Mouse (Mus musculus) cerebellum, adult 9-11 months (tissue): ENCODE results near the gene Kcne1.
A peak's percentile ranks its signal among the peaks of the same experiment; 100 is the strongest.

ENCODE experiments used
- DNase-seq: peaks from one replicate; pipeline ENCODE4 v3.0.0; 2022

Kcne1 gene

DNA sequence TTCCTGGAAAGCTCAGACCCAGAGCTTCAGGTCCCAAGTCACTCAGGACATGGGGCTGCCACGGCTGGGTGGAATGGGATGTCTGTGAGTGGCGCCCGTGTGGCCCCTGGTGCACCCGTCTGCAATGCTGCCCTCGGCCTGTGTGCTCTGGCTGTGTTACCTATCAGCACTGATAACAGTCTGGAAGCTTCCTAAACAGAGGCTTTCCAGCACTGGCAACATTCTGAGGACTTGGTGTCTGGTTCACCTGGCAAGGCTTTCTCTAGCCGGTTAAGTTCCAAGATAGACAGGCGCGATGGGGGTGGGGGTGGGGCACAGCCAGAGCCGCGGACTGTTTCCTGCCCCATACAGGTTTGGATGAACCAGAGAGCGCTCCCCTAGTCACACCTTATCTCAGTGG is 3.3 kb downstream of the Kcne1 start:
- DNase-seq, result no peak

DNA sequence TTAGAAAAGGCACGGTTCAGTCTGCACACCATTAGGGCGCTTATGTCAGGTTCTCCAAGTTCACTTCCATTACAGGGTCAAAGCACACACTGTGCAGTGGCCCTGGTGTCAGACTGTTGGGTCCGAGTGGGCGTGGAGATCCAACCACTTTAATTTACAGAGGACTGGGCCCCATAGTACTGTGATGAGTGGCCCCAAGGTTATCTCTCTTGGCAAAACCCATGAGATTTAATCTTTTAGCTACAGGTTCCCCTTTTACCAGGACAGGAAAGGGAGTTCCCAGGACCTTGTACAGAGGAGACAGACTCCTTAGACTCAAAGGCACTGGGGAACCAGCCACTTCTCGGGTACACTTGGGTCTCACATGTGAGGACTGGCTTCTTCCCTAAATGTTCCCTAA is 3.9 kb downstream of the Kcne1 start:
- DNase-seq, result no peak

DNA sequence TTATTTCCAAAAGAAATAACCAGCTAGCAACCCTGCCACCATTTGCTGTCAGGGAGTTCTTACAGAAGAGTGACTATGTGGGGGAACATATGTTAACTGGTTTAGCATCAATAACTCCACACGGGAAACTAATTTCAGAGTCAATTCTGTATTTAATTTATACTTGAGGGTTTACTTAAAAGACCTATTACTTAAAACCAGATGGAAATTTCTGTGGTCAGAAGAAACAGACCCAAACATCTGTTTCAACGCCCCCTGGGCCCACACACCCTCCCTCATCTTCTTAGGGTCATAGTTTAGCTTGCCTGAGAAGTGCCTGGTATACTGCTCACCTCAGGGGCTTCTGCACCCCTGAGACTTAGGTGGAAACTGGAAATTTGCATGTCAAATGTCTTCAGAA is 5.4 kb downstream of the Kcne1 start:
- DNase-seq, result no peak

DNA sequence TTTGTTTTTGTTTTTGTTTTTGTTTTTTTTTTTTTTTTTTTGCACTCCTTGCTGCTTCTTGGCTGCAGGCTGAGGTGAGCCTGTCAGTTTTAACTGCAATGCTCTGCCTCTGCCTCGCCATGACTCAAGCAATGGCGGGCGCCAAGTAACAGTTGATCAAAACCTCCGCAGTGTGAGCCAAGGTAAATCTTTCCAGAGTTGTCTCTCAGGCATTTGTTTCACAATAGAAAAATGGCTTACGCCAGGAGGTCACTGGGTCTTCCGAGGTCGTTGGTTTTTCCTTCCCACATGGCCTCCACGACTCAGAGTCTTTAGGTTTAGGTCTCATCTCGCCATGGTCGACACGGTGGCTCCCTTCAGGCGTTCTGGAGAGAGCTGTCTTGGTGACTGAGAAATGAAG is 6.0 kb downstream of the Kcne1 start:
- no peak for DNase-seq

DNA sequence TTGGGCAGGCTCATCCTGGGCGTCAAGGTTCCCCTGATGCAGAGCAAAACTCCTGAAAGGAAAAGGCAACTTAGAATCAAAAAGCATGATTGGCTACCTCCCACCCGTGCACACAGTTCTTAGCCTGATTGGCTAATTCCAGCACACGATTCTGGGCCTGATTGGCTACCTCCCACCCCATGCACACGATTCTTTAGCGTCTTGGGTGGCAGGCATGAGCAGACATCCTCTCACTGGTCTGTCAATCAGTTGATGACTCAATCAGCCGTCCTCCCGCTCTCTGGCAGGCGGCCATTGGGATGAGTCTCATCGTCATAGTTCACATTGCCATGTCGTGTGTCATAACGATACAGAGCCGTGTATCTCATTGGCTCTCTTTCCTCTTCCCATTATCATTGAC is 10.3 kb downstream of the Kcne1 start:
- peak; percentile 51 for DNase-seq

DNA sequence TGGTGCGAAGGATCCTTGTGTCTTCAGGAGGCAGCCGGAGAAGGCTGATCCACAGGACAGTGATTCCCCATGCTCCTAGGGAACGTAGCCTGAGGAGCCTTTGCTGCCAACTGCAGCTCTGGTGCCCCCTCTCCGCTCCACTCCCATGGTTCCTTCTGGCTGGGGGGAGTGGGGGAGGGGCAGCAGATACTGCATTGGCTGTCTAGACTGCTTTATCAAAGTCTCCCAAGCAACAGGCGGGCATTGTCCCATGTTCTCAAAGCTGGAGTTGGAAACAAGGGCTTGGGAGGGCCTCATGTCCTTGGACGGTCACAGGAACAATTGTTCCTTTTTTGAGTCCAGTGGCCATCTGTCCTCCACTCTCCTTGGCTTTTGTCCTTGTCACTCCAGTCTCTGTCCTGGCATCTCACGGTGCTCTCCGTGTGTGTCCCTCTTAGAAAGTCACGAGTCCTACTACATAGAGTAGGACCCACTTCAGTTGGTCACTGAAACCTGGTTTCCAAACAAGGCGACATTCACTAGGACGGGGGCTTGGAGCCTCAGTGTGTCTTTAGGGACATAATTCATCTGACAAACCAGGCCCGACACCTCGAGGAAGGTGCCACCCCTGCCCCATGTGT is 12.9 kb downstream of the Kcne1 start:
- no peak for DNase-seq

DNA sequence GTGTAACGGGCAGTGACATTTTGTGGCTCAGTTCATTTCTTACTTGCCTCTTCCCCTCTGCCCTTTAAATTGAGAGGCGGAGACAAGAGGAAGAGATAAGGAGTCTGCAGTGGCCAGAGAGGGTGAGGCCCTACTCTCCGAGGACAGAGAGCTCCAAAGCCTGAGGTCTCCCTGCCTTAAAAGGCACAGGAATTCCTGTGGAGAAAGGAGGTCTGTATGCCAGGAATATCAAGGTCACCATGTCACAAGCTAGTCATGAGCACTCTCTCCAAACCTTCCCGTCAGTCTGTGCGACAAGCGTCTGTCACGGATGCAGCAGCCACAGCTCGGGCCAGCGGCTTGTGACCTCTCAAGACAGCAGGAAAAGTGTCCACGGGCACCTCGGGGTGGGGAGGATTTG is 14.1 kb downstream of the Kcne1 start:
- no peak for DNase-seq

DNA sequence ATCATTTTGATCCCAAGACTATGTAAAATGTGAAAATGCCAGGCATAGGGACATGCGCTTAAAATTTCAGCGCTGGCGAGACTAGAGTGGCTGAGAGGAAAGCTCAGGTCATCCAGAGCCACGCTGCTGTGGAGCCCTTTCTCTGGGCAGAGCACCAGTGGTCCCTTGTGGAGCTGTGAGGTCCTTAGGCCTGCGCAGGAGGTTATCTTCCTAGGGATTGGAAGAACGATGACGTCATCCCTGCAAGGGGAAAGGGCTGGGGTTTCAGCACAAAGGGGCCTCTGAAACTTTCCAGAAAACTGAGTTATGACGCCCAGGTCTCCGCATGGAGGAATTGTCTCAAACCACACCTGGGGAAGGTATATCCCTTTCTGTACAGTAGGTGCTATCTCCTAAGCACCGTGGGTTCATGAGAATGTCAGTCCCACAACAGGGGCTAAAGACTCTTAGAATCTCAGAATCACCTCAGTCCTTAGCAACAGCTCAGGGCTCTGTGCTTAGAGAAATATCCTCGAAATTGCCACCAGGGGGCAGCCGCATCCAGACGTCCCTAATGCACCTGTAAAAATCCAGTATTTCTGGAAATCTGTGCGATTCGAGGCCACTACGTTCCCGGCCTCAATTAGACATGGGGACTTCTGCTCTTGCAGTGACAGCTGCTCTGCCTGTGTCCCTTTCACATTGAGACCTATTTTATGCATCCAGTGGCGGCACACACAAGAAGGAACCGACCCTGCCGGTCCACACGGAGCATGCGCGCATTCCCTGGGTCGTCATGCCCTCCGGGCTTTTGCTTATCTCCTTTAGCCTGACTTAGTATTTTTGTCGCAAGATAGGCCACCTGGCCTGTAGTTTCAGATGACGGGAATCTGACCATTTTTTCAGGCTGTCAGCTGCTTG is 18.4 kb downstream of the Kcne1 start:
- peak; percentile 68 for DNase-seq

DNA sequence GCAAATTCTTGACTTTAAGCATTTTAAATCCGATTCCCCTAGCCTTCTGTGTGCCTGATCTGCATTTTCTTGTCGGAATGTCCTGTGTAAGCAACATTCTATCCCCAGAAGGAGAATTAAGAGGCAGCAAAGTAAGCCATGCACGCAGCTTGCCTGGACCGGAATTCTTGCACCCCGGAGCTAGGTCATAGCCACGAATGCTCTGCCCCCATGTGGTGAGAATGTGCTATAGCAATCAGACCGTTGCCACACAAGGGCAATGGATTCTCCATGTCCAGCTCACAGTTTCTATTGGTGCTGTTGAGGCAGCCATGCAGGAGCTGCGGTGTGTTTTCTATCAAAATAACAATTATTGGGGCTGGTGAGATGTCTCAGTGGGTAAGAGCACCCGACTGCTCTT is 23.0 kb downstream of the Kcne1 start:
- peak; percentile 76 for DNase-seq

DNA sequence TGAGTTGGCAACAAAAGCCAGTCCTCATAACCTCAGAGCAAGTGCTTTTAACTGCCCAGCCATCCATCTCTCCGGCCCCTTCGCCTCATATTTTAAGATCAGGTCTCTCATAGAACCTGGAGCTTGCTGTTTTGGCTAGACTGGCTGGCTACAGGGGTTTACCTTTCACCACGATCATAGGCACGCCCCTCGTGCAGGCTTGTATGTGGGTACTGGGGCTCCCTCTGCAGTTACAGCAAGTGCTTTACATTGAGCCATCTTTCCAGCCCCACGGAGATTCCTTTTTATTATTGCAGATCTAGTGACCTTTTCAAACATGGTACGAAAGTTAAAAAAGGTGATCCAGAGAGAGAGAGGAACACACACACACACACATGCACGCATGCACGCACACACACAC is 24.7 kb downstream of the Kcne1 start:
- DNase-seq, result no peak

DNA sequence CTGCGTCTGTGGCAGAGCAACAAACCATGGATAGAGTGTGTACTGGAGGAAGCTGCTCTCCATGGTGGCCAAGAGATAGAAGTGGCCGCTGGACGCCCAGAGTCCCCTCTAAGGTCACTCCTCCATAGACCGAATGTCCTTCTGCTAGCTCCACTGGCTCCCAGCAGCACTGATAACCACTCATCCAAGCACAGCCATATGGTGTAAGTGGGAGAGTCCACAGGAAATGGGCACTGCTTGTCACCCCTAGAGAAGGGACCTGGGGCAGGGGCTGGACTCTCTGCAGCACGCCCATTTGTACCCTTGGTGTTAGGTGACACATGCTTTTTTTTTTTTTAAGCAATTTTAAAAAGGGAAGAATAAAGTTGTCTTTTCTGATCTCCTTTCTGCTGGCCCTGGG is 28.3 kb downstream of the Kcne1 start:
- DNase-seq, result peak; percentile 73

DNA sequence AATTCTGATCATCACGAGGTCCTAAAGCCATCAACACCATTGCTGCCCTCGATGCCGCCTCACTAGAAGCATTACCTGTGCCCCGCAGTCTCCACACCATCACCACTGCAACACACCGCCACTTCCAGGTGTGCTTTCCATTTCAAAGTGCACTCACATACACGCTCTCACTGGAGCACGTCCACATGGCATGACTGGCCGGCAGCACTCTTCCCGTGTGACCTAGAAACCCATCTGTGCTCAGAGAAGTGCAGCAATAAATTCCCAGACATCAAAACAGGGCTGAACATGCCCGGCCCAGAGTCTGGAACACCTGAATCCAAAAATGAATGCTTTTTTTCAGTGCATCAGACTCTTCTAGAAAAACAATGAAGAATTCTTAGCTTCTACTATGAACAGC is 31.4 kb downstream of the Kcne1 start:
- DNase-seq, result peak; percentile 84

DNA sequence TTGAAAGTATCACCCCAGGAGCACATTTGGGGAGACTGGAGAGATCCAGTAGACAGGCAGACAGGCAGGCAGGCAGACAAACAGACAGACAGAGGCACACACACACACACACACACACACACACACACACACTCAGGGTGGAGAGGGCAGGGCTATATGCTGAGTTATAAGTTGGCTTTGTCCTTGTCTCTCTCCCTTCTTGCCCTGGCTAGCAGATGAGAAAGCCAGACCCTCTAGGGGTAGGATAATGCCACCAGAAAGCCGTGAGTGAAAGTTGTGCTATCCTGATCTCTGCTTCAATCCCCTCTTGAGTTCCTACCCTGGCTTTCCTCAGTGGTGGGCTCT is 34.2 kb downstream of the Kcne1 start:
- DNase-seq, result no peak

DNA sequence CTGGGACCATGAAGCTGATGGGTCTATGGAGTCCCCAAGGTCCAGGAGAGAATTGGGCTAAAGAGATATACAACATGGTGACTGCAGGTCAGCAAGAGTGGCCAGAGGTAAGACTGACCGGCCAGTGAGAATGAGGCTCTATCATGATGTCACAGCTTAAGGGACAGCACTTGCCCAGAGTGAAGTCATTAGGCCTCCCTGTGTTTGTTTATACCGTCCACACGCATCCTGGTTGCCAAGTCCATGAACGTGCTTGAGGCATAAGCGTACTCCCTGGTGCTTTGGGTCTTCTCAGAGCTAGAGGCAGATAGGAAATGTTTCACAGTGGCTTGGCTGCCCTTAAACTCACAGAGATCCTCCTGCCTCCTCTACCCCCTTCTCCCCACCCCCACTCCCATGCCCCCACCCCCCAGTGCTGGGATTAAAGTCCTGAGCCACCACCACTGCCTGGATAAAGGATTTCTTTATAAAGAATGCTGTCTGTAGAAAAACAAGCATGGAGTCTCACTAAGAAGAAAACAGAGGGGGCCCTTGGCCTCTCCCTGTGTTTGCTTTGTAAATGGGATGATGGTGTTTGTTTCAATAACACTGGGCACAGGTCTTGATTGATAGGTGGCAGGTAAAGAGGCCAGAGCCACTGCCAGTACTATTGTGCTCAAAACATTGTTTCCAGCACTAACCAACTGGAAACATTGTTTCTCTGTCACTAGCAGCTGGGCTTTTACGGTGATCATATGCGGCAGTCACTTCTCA is 34.8 kb downstream of the Kcne1 start:
- DNase-seq, result no peak

DNA sequence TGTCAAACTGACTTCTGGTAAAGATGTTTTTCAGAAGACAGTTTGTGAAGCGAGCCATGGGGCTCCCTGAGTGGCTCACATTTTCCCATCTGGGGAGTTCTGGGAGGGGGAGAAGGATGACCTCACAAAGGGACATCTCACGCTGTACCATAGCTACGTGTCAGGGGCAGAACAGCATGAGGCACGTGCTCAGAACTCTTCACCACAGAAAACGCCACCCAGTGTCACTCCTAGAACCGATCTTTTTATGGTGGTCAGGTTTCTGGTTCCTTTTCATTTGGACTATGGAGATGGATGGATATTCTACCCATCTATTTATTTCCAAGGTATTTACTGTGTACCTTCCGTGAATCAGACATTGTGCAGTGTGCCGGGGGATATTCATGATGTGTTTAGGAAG is 37.9 kb downstream of the Kcne1 start, which contains the start of gene Fam243:
Gene Fam243 (minus strand): TSS at position 101 of the 400 bp plus-strand sequence.
- no peak for DNase-seq

DNA sequence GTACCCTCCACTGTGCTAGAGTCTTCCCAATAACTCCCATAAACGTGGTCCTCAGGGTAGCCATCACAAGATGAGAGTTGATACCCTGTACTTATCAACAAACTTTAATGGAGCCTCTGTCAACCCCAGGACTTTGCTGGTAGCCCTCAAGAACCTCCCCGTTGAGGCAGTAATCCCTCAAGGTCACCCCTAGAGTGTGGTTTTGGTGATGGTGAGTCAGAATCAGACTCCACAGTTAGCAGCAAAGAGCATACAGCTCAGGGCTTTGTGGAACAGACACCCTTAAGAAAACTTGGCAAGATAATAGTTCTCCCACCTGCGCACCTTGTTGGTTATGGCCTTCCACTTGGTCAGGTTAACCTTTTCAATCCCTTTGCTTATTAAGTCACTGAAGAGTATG is 38.9 kb downstream of the Kcne1 start:
- no peak for DNase-seq

DNA sequence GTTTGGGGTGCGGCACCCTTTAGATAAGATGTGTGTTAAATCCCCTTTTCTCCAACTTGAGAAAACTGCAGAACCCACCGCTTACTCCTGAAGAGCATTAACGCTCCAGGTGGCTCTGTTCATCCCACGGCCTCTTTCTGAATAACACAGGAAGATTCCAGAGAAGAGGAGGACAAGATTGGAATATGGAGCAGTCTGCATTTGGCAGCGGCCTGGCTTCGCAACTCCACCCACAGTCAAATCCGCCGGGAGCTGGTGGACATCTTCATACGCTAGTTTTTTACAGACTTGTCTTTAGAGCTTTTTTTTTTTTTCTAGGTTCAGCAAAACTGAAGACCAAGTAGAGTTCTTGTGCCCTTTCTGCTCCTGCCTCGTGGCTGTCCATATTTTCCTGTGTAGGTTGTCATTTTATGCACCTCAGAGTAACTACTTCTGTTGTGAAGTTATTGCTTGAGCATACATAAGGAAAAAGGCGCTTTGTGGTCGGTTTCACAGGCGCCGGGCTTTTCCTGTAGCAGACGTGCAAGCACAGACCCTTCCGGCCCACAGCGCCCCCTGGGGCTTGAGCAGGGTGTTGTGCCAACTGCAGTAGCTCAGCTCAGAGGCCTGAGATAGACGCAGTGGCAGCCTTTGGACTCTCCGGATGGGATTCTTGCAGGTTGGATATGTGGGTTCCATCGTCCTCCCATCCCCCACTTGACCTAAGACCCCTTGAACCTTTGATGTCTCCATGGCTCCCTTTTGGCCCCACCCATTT is 39.7 kb downstream of the Kcne1 start:
- no peak for DNase-seq

DNA sequence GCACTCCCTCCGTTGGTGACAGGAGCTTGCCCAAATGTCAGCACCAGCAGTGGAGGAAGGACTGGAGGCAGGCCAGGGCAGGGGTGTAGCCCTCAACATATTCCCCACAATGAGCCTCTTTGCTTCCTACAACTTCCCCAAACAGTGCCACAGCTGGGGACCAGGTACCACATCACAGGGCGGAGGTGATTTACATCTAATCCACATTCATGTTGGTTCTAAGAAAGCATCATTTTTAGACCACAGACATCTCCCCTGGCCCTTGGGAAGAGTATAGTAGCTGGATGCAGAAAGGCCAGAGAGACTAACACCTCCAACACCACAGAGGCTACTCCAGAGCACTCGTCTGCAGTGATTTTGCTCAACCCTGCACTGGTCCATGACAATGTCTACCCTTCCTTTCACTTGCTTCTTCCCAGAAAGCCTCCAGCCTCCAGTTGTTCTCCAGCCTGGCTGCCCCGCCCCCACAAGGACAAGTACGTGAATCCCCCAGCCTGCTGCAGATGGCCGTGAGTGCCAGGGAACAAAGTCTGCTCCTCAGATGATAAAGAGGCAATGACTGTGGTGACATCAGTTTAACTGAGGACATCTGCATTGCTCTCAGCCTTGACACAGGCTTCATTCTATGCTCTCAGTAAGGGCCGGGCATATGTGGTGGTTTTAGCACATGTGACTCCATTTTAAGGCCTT is 43.1 kb downstream of the Kcne1 start:
- DNase-seq, result no peak

DNA sequence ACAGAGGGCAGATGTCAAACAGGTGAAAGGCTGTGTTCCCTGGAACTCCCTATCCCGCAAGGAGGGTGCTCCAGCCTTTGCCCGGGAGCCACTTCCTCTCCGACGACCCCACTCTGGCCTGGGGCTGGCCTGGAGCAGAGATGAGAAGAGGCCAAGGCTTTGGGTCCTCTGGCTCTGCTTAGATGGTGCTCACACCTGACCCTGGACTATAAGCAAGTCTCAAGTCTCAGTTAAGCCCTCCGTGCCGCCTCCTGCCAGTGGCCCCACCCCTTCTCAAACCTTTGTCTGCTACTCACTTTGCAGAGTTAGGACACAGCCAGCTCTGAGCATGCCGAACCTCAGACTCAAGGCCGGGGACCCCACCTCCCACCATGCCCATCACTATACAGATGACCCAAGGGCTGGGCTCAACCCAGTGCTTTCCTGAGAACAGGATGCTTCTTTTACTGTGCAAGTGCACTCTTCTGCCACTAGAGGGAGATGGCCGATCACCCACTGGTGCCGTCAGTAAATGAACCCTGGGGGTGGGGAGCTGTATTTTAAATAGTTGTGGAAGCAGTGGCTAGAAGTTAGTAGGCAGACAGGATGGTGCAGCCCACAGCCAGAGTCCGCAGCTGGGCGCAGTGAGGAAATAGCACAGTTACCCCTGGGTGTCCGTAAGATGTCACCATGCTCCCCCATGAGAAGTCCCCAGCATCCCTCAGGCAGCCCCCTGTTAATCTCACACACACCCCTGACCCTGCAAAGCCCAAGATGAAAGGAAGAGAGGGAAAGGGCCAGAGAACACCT is 45.1 kb downstream of the Kcne1 start:
- peak; percentile 56 for DNase-seq

DNA sequence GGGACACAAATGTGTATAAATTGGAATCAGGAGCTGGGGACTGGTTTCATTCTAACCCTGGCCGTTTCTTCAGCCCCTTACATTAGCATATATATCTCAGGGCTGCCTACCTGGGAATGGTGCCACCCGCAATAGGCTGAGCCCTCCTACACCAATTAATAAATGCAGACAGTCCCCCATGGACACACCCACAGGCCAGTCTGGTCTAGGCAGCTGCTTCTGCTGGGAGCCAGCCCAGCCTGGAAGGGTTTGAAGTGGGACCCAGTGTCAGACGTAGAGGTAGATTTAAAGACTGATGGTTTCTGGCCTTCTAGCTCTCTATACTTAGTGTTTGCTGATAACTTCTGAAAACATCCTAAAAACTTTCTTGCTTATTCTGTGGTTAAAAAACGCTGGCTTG is 50.1 kb downstream of the Kcne1 start:
- DNase-seq, result no peak

DNA sequence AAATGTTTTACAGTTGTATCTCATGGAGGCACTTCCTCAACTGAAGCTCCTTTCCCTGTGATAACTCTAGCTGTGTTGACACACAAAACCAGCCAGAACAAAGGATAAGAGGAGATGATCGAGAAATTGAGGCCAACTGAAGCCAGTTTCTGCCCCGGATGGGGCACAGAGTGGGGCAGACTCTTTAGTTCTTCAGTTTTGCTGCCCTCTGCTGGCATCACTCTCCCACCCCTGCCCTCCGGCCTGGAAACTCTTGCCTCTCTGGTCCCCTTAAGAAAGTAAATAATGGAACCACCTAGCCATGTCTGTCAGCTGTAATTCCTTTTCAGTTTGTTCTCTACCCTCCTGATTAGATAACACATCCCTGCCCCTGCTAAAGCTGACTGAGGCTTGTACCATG is 51.3 kb downstream of the Kcne1 start:
- DNase-seq, result no peak

DNA sequence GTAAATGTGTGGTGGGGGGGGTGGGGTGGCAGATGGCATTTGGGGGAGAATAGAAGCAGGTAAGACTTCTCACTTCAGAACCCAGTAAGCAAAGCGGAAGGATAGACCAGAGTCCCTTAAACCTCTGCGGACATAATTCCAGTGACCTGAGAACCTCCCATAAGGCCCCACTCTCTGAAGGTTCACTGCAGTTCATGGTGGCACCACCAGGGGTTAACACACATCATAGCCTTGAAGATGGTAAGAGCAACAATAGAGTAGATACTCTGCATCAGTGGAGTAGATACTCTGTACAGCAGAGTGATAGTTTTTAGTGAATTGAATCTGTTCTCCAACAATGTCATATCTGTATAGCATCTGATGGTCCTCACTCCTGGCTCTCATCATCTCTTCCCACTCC is 53.7 kb downstream of the Kcne1 start:
- DNase-seq, result no peak
